Mouse (Mus musculus) CH12.LX (cell line): ENCODE measurements at regions not wholly inside any gene's neighbourhood (a gene's known extent, or its start where the extent isn't known, plus 50 kb on each side); places are given as distances from the start of the nearest gene placed in this dataset.

Experiments used
- CHD2 ChIP-seq: IDR thresholded peaks from 2 replicates; pipeline ENCODE4 v1.6.1; 2011; ENCODE audit warnings: low read length, improper control_type of control experiment
- HCFC1 ChIP-seq: IDR thresholded peaks from 2 replicates; pipeline ENCODE4 v1.6.1; 2012; ENCODE audit warnings: low read depth, mild to moderate bottlenecking, inconsistent platforms, low read length, improper control_type of control experiment
- IRF4 ChIP-seq: IDR thresholded peaks from 2 replicates; pipeline ENCODE4 v1.6.1; 2014; ENCODE audit warnings: low read depth, mild to moderate bottlenecking, inconsistent platforms, low read length, improper control_type of control experiment
- KAT2A ChIP-seq: IDR thresholded peaks from 2 replicates; pipeline ENCODE4 v1.6.1; 2012; ENCODE audit warnings: low read length, improper control_type of control experiment, inconsistent platforms; ENCODE audit not compliant: insufficient replicate concordance
- MAX ChIP-seq: IDR thresholded peaks from 2 replicates; pipeline ENCODE4 v1.6.1; 2011; ENCODE audit warnings: low read length, improper control_type of control experiment
- NELFE ChIP-seq: IDR thresholded peaks from 2 replicates; pipeline ENCODE4 v1.6.1; 2011; ENCODE audit warnings: low read depth, low read length, improper control_type of control experiment
- POLR2A ChIP-seq: IDR thresholded peaks from 2 replicates; pipeline ENCODE4 v1.6.1; 2011; ENCODE audit warnings: low read depth, mild to moderate bottlenecking, improper control_type of control experiment, low read length
- UBTF ChIP-seq: IDR thresholded peaks from 2 replicates; pipeline ENCODE4 v1.6.1; 2012; ENCODE audit warnings: low read depth, mild to moderate bottlenecking, inconsistent platforms, low read length, improper control_type of control experiment, moderate library complexity
- ZC3H11A ChIP-seq: IDR thresholded peaks from 2 replicates; pipeline ENCODE4 v1.6.1; 2012; ENCODE audit warnings: low read depth, mild to moderate bottlenecking, inconsistent platforms, low read length, improper control_type of control experiment
- ZNF384 ChIP-seq: IDR thresholded peaks from 2 replicates; pipeline ENCODE4 v1.6.1; 2012; ENCODE audit warnings: low read depth, low read length, improper control_type of control experiment, inconsistent platforms

- TF ChIP-seq UBTF (no peak), POLR2A (no peak), MAX (no peak), IRF4 (0 out of 2 replicates have a peak, but pooled peaks have one; percentile 23), HCFC1 (no peak), CHD2 (no peak), ZNF384 (no peak), KAT2A (no peak), NELFE (no peak), ZC3H11A (no peak)
Measured at GRCm38 (mm10) chr1:34961633-34962507, 112.1 kb downstream of the Plekhb2 start.
